Mouse (Mus musculus) inflammation-experienced regulatory T-cells, adult 6 months (primary cell): ENCODE measurements at regions not wholly inside any gene's neighbourhood (a gene's known extent, or its start where the extent isn't known, plus 50 kb on each side); places are given as distances from the start of the nearest gene placed in this dataset.

Source experiments
- ATAC-seq: one replicate; pipeline ENCODE4 v1.8.0; 2017

GRCm38 (mm10) chr13:107244173-107244572 is 222.2 kb upstream of the Kif2a start:
- ATAC-seq: no peak

- no peak for ATAC-seq
These were observed 217.1 kb upstream of the Kif2a start for GRCm38 (mm10) chr13:107239035-107239387.

GRCm38 (mm10) chr13:107238364-107239034 is 216.6 kb upstream of the Kif2a start:
- no peak for ATAC-seq

- ATAC-seq: no peak
These were observed 197.5 kb upstream of the Kif2a start for GRCm38 (mm10) chr13:107219456-107219855.

GRCm38 (mm10) chr13:107218351-107218750 is 196.4 kb upstream of the Kif2a start:
- no peak for ATAC-seq

GRCm38 (mm10) chr13:107217825-107218224 is 195.9 kb upstream of the Kif2a start:
- no peak for ATAC-seq

- no peak for ATAC-seq
These were observed 191.4 kb upstream of the Kif2a start for GRCm38 (mm10) chr13:107213281-107213680.

GRCm38 (mm10) chr13:107210676-107211075 is 188.8 kb upstream of the Kif2a start:
- ATAC-seq: no peak

- no peak for ATAC-seq
These were observed 185.6 kb upstream of the Kif2a start for GRCm38 (mm10) chr13:107207354-107208181.

GRCm38 (mm10) chr13:107199875-107200274 is 177.9 kb upstream of the Kif2a start:
- no peak for ATAC-seq

- ATAC-seq: no peak
These were observed 171.5 kb upstream of the Kif2a start for GRCm38 (mm10) chr13:107193426-107193825.

- no peak for ATAC-seq
These were observed 165.4 kb upstream of the Kif2a start for GRCm38 (mm10) chr13:107187258-107187878.

GRCm38 (mm10) chr13:107182544-107182943 is 160.6 kb upstream of the Kif2a start:
- no peak for ATAC-seq

- no peak for ATAC-seq
These were observed 157.6 kb upstream of the Kif2a start for GRCm38 (mm10) chr13:107179551-107179950.

- ATAC-seq: no peak
These were observed 155.7 kb upstream of the Kif2a start for GRCm38 (mm10) chr13:107177595-107177994.

- no peak for ATAC-seq
These were observed 154.0 kb upstream of the Kif2a start for GRCm38 (mm10) chr13:107175891-107176290.

- ATAC-seq: no peak
These were observed 146.7 kb upstream of the Kif2a start for GRCm38 (mm10) chr13:107168599-107169149.

GRCm38 (mm10) chr13:107167856-107168598 is 146.1 kb upstream of the Kif2a start:
- no peak for ATAC-seq

- no peak for ATAC-seq
These were observed 129.6 kb upstream of the Kif2a start for GRCm38 (mm10) chr13:107151548-107151947.

- no peak for ATAC-seq
These were observed 119.3 kb upstream of the Kif2a start for GRCm38 (mm10) chr13:107141209-107141608.

GRCm38 (mm10) chr13:107134125-107134524 is 112.2 kb upstream of the Kif2a start:
- ATAC-seq: no peak

GRCm38 (mm10) chr13:107126636-107127035 is 104.7 kb upstream of the Kif2a start:
- ATAC-seq: no peak
